Mouse (Mus musculus): ENCODE measurements around the gene Apba1. TPM values are rescaled to one million over a fixed set of nuclear protein-coding genes. Genes with fewer than 3 reads are reported as not detected.

Gene Apba1
- polyA plus RNA-seq, 1 experiment from 2014 or later = 3.5 TPM

DNA sequence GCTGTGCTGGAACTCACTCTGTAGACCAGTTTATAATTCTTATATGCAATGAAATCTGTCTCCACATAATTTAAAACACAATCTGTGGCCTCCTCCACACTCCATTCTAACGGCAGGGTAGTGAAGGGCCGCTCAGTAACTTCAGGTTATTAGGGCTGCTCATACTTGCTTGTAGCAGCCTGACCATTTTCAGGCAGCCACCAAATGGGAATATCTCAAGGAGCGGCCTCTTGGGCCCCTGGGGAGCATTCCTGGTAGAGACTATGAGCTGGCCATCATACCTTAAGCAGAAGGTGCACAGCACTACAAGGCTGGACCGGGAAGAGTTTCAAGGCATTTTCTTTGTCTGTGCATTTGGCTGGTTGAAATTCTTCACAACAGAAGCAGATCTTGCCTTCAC, 229.5 kb downstream of the Apba1 start:
- H3K9ac ChIP-seq (replicated peaks) = no peak overlapping the region
- WGBS = 90% methylated on average over 4 of the region's 4 CpGs

DNA sequence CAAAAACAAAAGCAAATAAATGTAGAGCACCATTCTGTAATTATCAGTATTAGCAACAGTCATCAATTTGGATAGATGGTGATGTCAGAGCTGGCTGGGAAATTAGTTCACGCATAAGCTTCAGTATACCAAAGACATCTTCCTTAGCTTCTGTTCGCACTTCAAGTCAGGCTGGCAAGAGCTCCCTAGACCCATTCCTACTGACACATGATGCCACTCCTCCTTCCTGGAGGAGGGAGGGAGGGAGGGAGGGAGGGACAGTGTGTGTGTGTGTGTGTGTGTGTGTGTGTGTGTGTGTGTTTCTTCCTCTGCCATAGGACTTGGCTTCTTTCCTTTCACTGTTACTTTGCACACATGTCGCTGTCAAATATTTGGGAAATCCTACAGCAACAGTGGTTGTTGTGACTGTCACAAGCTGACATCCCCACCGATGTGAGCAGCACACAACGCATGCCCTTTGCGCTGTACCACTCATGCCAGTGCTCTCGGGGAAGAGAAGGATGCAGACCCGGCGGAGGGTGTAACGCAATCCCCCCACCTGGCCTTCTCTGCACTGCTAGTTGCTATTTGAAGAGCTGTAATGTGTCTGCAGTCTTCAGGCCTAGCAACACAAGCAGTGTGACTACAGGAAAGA, 237.2 kb downstream of the Apba1 start:
- Histone ChIP-seq H3K9me3 (no peaks in the 10 kb centered on the region), H3K27ac (replicated peaks) (no peak overlapping the region), H3K4me3 (no peak overlapping the region), H3K4me1 (no peaks in the 10 kb centered on the region), H3K27me3 (no peaks in the 10 kb centered on the region), H3K4me2 (replicated peaks) (no peak overlapping the region), H3K36me3 (no peaks in the 10 kb centered on the region), H3K9ac (replicated peaks) (no peak overlapping the region)
- no peak for ATAC-seq (ENCODE audit: low FRiP score, low read depth)
- 87% methylated on average over 10 of the region's 10 CpGs for WGBS

More for the DNA sequence above, 229.5 kb downstream of the Apba1 start:
- Histone ChIP-seq H3K27ac (replicated peaks) (no peak overlapping the region), H3K4me2 (replicated peaks) (no peak overlapping the region), H3K36me3 (no peaks in the 10 kb centered on the region), H3K4me1 (no peaks in the 10 kb centered on the region), H3K9me3 (no peaks in the 10 kb centered on the region), H3K4me3 (no peak overlapping the region), H3K27me3 (no peaks in the 10 kb centered on the region)
- no peak for ATAC-seq (ENCODE audit: low FRiP score, low read depth)

Other genes starting within 250 kb of the Apba1 start
- gene 1700028P14Rik, start 106.1 kb upstream of the Apba1 start, polyA plus RNA-seq (2016; fragmentation: Nextera tagmentation; extraction: Ambion mirVana) = 0.54 TPM in 1 of 2 replicates, not detected in the other
- 8.7 and 9.1 TPM in 2 replicates for gene Ptar1, start 71.5 kb upstream of the Apba1 start, polyA plus RNA-seq (2016; fragmentation: Nextera tagmentation; extraction: Ambion mirVana)